Mouse (Mus musculus): ENCODE measurements at regions not wholly inside any gene's neighbourhood (a gene's known extent, or its start where the extent isn't known, plus 50 kb on each side); places are given as distances from the start of the nearest gene placed in this dataset.
A peak's percentile ranks its signal among the peaks of the same experiment; 100 is the strongest.

DNA sequence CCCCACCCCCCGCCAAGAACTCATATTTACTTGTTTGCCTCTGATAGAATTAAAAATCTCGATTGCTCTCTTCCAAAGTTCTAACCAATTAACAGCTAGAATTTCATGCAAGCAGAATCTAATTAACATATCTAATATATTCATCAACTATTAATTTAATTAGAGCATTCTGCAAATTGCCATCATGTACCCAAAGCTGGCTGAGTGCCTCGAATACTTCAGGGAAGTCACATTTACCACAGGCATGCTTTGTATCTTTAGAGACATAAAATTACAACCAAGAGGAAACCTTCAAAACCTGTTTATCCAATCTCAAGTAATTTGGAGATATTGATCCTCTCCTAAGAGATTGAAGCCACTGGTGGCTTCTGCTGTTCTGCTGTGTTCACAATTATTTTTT lies 401.6 kb upstream of the Nmur2 start:
- DNase-seq (ENCODE audit: low read depth) = no peak

DNA sequence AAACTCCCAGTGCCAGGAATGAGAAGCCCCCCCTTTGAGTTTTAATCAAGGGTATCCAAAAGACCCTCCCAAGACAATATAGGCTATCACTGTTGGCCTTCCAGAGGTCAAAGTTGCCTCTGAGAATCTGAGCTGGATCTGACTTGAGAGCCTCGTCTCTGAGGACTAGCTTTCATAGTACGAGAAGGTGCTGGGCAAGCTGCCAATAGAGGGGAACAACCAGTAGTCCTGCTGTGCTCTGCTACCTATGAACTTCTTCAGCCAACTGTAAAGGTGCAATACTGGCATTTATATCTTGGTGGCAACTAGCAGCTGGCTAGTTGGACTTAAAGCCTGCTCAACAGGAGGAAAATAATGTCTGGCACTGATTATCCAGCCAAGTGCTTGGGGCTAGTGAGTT lies 400.3 kb upstream of the Nmur2 start:
- DNase-seq (ENCODE audit: low read depth) = peak; percentile 40

DNA sequence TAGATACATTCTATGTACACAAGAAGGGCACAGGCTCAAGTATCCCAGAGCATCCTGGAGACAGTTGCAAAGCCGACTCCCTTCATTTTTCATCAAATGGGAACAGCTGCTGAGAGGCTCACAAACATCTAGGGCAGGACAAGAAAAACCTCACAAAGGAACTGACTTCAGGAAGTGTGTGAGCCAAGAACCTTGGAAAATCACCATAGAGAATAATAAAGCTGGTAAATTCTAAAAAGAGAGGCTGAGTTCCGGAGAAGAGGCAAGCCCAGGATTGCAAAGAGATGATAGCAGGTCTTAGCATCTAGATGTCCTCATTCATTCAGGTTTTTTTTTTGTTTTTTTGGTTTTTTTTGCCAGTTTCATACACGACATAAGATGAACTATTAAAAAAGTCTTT lies 390.3 kb upstream of the Nmur2 start:
- DNase-seq (ENCODE audit: low read depth) = no peak

DNA sequence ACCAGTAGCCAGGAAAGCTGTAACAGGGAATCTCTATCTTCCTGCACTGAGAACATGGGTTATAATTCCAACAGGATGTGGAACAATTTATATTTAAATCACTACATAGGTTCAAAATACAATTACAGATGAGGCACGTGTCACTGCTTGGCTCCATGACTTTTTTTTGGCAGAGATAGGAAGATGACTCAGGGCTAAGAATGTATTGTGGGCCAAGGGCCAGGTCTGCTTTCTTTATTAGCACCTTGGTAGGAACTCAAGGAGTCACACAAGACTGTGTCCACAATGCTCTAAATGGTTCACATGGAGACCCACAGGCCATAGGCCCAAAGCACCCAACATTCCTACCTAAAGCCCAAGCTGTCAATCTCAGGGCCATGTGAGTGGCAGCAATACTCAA lies 344.0 kb upstream of the Nmur2 start:
- peak; percentile 82 for DNase-seq (ENCODE audit: low read depth)

DNA sequence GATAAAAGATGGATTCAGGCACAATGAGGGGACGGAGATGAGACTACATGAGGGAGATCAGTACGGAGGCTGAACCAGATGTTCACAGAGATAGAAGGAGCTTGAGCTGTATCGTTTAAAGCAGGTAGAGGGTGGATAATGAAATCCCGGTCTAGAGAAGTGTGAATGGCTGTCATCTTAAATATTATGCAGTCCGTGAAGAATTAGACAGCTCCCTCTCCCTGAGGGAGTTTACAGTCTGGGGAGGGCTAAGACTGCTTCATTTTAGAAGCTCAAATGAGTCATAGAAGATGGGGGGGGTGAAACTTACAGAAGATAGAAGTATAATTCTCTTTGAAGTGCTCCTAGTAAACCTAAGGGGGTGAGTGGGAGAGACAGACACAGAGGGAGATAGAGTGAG lies 336.7 kb upstream of the Nmur2 start:
- DNase-seq (ENCODE audit: low read depth) = peak; percentile 41

DNA sequence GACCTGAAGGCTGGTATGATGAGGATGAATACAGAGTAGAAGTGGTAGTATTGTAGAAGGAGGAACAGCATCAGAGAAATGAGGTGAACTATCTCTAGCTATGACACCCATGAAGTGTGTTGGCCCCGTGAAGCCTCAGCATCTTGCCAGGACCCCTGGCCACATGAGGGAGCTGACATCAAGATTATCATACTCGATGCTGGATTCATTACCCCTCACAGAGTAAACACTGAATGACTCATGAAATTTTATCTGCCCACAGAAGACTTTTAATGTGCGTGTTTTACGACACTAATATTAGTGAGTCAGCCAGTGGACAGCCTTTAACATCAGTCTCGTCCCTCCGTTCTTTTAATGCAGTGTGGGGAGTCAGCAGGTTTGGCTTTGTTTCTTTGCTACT lies 333.5 kb upstream of the Nmur2 start:
- DNase-seq (ENCODE audit: low read depth) = peak; percentile 86

DNA sequence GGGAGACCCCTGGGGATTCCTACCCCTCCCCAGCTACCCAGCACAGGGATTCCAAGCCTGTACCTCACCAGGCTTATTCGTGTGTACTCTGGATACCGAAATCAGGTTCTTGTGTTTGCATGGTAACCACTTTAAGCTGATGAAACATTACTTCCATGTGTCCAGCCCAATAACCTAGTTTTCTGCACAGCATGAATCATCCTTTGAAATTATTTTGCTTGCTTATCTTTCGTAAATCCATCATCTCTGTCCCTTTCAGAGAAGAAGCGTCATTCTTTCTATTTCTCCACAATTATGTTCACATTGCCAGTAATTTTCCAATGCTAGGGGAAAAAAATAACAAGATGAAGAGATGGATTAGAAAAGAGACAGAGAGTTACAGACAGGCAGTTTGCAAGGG lies 332.8 kb upstream of the Nmur2 start:
- peak; percentile 68 for DNase-seq (ENCODE audit: low read depth)

DNA sequence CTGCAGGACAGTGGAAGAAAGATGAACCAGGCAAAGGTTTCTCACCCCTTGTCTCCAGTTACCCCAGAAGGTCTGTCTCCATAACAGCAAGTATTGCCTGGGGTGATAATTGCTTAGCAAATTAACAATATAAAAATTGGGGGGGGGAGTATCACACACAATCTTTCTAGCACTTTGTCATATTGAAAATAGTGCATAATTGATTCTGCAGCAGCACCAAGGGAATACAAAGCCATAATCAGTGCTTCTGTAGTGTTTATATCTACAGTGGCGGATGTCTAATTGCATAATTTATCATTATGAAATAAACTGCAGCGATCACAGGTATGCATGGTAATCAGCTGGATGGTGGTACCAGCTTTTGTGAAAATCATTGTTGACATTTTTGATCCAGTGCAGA lies 316.9 kb upstream of the Nmur2 start:
- no peak for DNase-seq (ENCODE audit: low read depth)

DNA sequence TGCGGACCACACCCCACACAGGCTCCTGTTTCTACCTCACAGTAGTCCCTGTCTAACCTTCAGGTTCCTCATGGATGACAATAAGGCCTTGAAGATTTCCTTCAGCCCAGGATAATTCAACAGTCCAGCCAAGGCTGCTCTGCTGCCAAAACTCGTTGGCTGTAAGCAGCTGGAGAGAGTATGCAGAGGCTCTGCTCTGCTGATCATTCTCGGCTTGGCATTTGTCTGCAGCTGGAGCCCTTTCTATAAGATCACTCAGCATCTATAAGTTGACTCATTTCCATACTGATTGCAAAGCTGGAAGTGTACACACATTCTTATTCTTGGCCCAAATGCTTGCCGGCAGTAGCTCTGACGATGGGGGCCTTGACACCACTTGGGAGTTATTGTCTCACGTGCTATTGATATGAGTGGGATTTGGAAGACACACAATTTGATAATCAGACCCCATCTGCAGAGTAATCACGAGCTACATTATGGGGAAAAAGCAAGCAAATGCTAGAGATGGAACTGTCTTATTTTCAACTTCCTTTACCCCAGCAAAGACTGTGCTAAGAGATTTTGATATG lies 311.1 kb upstream of the Nmur2 start:
- DNase-seq (ENCODE audit: low read depth) = peak; percentile 46

DNA sequence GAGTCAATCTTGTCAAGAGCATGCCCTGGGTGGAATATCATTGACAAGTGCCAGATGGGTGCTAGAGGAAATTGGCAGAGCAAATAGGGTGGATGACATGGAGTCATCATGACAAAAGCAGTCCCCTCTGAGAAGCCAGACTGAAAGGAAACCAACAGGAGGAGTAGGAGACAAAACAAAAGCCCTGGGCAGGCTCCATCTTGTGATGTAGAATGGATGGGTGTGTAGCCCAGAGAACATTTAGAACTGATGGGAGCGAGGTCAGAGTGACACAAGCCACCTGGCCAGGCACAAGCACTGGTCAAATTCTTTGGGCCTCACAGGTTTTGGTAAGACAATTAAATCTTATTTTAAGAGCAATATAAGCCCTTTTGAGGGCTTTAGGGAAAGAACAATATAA lies 310.4 kb upstream of the Nmur2 start:
- DNase-seq (ENCODE audit: low read depth) = no peak

DNA sequence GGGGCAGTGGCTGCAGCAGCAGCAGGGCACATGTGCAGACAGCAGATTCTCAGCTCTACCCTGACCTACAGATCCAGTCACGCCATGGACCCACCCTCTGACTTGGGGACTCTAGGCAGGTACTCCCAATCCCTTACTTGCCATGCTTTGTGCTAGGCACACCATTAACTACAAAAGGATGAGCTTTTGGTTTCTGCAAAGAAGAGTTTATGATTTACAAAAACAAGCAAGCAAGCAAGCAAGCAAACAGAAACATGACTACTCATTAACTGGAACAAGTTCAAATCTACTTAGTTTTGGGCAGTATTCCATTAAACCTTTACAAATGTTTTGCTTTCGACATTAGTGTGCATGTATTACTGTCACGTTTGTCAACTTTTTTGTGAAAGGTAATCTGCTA lies 309.0 kb upstream of the Nmur2 start:
- DNase-seq (ENCODE audit: low read depth) = no peak

DNA sequence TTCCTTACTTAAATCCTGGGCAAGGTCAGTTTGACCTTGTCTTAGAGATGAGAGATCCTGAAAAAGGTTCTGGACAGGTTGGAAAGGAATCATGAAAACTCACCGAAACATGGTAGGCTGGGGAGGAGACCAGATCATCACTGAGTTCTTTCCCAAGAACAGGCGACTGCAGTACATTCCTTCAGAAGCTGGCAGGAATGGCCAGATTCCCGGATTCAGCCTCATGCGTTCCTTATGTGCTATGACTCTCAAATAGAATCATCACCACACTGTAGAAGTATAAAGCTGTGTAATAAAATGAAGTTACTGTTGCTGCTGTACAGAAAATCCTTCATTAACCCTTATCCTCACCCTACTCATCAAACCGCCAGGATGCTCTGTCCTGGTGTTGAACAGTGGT lies 307.6 kb upstream of the Nmur2 start:
- no peak for DNase-seq (ENCODE audit: low read depth)

DNA sequence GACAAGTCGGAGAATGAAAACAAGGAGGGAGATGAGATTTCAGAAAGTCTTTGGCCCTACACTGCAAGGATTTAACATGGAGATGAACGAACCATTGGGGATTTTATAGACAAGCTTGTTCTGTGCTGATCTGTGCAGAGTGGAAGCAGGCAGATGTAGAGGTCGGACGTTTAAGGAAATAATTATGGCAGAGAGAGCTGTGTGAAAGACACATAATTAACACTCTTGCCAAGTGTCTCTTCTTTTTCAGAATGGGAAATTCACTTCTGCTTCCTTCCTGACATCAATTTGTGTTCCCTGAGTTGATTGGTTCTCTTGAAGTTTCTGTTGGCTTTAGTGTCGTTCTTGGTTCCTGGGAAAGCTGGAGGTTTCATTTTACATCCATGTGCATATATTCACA lies 302.3 kb upstream of the Nmur2 start:
- no peak for DNase-seq (ENCODE audit: low read depth)

DNA sequence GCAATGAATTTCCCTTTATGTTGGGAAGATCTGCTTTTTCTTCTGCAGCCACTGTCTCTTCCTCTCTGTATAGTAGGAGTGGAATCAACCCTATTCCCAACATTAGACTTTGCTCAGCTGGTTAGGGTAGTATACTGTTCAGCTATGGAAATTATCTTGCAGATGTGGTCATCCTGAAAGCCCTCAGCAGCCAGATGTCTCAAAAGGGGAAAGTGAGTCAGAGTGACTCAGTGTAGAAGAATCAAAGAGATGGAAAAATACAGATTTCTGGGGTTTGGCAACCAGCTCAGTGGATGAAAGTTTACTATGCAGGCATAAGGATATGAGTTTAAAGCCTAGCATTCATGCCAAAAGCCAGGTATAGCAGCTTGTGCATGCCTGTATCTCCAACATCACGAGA lies 300.9 kb upstream of the Nmur2 start:
- peak; percentile 78 for DNase-seq (ENCODE audit: low read depth)

DNA sequence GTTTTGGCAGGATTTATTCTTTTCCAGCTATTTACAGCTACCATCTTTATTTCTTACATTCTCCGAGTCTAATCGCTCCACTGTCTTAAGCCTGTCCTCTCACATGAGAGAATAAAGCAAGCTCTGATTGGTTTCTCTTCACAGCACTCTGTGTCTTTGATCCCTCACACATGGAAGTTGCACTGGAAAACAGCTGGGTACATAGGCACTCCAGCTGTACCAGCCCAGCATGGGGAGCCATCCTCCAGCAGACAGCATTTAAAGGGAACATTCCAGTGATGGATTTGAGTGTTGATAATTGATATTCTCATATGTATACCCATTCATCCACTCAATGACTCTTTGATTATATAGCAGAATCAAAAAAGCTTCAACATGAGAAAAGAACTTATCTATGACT lies 300.2 kb upstream of the Nmur2 start:
- no peak for DNase-seq (ENCODE audit: low read depth)

DNA sequence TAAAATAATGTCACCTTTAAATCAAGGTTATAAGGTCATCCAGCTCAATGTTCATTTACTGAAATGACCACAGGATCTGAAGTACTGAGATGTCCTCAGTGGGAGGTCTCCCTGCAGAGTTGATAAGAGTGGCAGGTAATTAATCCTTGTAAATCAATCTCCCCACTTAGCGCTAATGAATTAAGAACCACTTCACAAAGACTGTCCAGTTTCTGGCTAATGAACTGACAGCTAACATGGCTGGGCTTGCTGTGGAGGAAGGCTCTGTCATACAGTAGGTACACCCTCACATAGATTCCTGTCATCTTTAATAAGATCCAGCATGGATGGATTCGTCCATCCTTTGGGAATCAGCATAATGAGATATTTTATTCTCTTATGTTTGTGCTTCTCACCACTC lies 297.7 kb upstream of the Nmur2 start:
- DNase-seq (ENCODE audit: low read depth) = no peak

DNA sequence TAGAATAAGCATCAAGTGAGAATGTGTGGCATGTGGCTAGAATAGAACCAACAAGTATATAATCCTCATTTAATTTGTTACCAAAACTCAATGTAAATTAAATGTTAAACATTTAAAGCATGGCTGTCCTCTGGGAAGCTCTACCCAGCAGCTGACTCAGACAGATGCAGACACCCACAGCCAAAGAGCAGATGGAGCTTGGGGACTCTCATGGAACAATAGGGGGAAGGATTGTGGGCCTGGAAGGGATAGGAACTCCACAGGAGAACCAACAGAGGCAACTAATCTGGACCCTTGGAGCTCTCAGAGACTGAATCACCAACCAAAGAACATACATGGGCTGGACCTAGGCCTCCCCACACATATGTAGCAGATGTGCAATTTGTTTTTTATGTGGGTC lies 295.1 kb upstream of the Nmur2 start:
- DNase-seq (ENCODE audit: low read depth) = no peak

DNA sequence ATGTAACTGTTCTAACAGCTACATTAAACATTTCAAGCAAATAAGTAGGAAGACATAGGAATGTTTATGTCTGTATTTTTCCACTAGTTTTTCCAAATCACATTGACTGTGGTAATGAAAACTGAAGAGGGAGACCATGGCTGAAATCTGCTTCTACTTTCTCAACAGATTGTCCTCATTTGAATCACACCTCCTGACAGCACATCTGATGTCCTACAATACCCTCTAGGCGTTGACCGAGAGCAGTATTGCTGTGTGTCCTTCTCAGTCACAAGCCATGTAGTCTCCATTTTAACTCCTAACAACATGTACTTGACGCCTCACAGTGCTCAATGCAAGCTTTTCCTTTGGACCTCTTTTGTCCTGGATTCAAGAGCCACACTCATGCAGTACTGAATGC lies 279.5 kb upstream of the Nmur2 start:
- no peak for DNase-seq (ENCODE audit: low read depth)

DNA sequence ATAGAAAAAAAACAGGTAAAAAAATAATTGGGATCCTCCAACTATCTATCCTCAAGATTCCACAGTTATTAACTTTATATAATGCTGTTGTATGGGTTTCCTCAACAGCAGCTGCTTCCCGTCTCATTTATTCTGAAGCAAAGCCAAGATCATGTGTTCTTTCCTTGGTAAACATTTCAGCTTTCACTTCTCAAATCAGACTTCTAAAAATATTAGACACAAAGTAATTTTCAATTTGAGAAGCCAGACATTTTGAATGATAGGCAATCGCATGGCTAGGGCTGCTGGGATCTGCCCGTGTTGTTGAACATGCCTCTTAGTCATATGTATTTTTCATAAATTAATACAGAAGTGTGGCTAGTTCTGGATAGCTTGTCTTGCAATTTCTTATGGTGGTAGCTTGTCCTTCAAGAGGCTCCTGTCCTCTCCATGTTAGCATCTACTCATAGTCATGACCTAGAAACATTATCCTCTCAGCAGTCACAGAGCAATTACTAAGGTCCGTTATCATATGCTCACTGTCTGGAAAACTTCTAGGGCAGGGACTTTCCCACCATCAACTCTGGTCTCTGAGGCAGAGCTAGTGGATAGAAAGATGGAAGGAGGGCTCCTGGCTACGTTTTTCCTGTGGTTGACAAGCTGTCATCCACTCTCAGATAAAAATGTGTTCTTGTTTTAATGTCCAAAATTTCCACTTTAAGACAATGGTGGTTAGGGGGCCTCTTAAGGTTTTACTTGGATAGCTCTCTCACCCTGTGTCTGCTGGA lies 274.6 kb upstream of the Nmur2 start:
- no peak for DNase-seq (ENCODE audit: low read depth)

DNA sequence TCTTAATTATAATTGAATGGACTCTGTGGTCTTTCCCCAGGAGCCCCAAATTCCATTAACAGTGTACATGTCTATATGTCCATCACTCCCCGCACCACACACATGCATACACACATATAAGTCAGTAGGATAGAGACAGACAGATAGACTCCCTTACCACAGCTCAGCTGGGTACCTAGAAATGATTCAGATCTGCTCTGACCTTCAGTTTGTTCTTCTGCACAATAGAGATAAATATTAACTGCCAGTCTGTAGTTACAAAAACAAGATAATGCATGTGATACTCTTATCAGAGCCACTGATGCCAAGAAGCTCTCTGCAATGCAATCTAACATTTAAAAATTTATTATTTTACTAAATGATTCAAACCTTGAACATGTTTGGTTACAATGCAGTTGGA lies 268.7 kb upstream of the Nmur2 start:
- no peak for DNase-seq (ENCODE audit: low read depth)

DNA sequence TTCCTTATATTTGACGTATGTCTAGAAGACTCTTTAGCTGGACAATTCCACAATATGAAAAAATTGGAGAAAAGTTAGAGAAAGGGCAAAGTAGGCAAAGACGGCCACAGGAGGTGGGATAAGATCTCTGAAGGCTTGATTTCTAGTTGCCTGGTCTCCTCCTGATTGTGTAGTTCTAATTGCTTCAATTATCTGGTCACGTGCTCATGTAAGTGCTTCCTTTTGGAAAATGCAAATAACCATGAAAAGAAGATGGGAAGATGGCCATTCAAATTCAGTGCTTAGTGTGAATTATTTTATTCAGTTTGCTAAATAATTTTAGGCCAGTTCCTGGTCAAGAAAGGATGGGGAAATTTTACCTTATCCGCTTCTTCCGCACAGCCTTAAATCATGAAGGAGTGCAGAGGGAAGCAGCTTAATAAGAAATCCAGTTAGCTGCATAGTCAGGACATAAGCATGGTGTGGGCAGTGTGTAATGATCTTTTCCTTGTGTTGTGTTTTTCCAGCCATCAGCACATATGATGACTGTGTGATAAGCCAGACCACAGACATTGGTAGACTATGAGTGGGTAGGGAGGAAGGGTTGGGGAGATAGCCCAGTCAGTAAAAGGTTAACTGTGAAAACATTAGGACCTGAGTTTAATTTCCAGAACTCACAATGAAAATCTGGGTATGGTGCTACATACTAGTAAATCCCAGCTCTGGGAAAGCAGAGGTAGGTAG lies 267.7 kb upstream of the Nmur2 start:
- peak; percentile 37 for DNase-seq (ENCODE audit: low read depth)

DNA sequence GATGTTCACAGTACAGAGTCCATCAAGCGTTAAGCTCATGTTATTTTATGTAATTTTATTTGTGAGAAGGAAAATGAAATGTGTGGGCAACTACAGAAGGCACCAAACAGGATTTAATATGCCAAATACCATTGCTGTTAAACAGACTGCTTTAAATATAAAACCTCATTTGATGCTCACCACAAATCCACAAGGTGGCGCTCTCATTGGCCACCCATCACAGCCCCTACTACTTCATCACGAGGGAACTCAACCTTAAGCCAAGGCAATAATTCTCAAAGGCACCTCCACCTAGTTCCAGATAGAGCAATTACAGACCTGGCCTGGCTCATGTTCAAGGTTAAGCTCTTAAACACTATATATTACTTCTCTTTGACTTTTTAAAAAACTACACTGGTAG lies 266.2 kb upstream of the Nmur2 start:
- peak; percentile 23 for DNase-seq (ENCODE audit: low read depth)

Data from NIH3T3 (cell line).